Mouse (Mus musculus) liver, embryonic 11.5 days (tissue): ENCODE data around the gene Rab6a. TPM values are rescaled to one million over a fixed set of nuclear protein-coding genes. Genes with fewer than 3 reads are reported as not detected.

Source experiments
- ATAC-seq: fragments of 200-750 bp; cut with Nextera tagmentation; replicated peaks from 2 replicates; pipeline ENCODE4 v1.8.0; 2017; ENCODE audit warnings: moderate number of reproducible peaks, mild to moderate bottlenecking, moderate TSS enrichment, moderate library complexity; ENCODE audit not compliant: low FRiP score
- DNase-seq: peaks from one replicate; pipeline ENCODE4 v3.0.0-alpha.2; 2017; ENCODE audit warnings: low spot score
- H3K27ac ChIP-seq: fragments of 300-500 bp; sonication (generic); 2 replicates; pipeline ENCODE4 v1.5.1; 2014; ENCODE audit warnings: mild to moderate bottlenecking, low read depth, low read length, control low read depth
- H3K27me3 ChIP-seq: fragments of 300-500 bp; sonication (generic); replicated peaks from 2 replicates; pipeline ENCODE4 v1.6.1; 2014; ENCODE audit warnings: low read length, mixed read lengths; ENCODE audit not compliant: control insufficient read depth, insufficient read depth
- H3K36me3 ChIP-seq: fragments of 300-500 bp; sonication (generic); 2 replicates; pipeline ENCODE4 v1.6.1; 2014; ENCODE audit warnings: mild to moderate bottlenecking, low read length, moderate library complexity, mixed read lengths; ENCODE audit not compliant: control insufficient read depth, insufficient read depth
- H3K4me1 ChIP-seq: fragments of 300-500 bp; sonication (generic); replicated peaks from 2 replicates; pipeline ENCODE4 v1.6.1; 2014; ENCODE audit warnings: low read length, mixed read lengths; ENCODE audit not compliant: control insufficient read depth, insufficient read depth
- H3K4me2 ChIP-seq: fragments of 300-500 bp; sonication (generic); 2 replicates; pipeline ENCODE4 v1.6.1; 2014; ENCODE audit warnings: mild to moderate bottlenecking, control low read depth, moderate library complexity
- H3K4me3 ChIP-seq: fragments of 300-500 bp; sonication (generic); 2 replicates; pipeline ENCODE4 v1.5.1; 2014; ENCODE audit warnings: low read depth, low read length, control low read depth
- H3K9ac ChIP-seq: fragments of 300-500 bp; sonication (generic); 2 replicates; pipeline ENCODE4 v1.6.1; 2014; ENCODE audit warnings: low read depth, low read length, control low read depth
- H3K9me3 ChIP-seq: fragments of 300-500 bp; sonication (generic); 2 replicates; pipeline ENCODE4 v1.6.1; 2016; ENCODE audit warnings: low read length, inconsistent platforms, mixed read lengths; ENCODE audit not compliant: control insufficient read depth
- WGBS: fragments of 180-500 bp; shearing (Covaris S2); extraction: QIAGEN DNeasy Blood & Tissue Kit; methylation state at CpG from one replicate; pipeline ENCODE4 v1.1.7; 2014; 5-methylcytosine and 5-hydroxymethylcytosine counted together
- polyA plus RNA-seq: library from polyadenylated mRNA; unstranded; fragments of >200 nt; fragmentation: Nextera tagmentation; extraction: Ambion mirVana; gene quantifications from 2 replicates; pipeline ENCODE4 v1.2.1, GENCODE M21; 2014

Gene Rab6a
- polyA plus RNA-seq, 1 experiment from 2014 or later = 81.6 TPM

DNA sequence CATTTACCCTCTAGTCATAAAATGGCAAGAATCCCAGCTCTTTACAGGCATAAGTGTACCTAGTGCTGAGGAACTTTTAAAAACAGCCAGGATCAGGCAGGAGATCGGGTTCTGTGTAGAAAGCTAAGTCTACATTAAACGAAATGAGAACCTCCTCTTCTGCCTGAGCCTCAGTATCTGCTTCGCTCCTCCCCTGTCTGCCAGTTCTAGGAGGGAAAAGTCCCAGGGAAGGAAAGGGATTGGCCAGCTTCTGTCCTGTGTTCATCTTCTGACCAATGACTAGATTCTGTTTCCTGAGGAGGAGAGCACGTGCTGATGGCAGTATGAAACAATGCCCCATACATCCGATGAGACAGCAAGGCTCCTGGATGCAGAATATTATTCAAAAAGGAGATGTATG, 73.9 kb downstream of the Rab6a start:
- Histone ChIP-seq H3K27ac (no peak overlapping the region), H3K4me3 (no peak overlapping the region), H3K4me2 (no peak overlapping the region), H3K9ac (no peak overlapping the region), H3K4me1 (no peaks in the 10 kb centered on the region), H3K9me3 (no peaks in the 10 kb centered on the region), H3K36me3 (no peaks in the 10 kb centered on the region), H3K27me3 (no peaks in the 10 kb centered on the region)
- WGBS = 59% methylated on average over 5 of the region's 5 CpGs
- ATAC-seq = no peak
- no peak for DNase-seq

DNA sequence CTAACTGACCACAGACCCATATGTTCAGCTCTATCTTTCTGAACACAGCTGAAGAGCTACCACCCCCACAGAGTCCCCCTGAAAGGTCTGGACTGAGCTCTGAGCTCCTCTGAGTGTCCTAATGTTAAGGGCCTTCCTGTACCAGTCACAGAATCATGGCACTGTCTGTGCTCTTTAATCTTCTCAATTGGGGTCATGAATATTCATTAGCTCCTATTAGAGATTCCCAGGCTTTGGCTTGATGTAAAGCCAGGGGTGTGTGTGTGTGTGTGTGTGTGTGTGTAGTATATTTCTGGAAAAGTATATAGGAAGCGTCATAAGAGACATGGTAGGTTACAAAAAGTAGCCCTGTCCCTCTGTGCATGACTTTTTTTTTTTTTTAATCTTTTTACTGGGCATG, 76.0 kb downstream of the Rab6a start:
- no peaks in the 10 kb centered on the region for H3K36me3 ChIP-seq
- DNase-seq (no peak), ATAC-seq (no peak)
- no peaks in the 10 kb centered on the region for H3K4me1 ChIP-seq
- H3K27ac ChIP-seq = no peak overlapping the region
- WGBS = 93% methylated on average over 1 of the region's 1 CpGs
- H3K27me3 ChIP-seq = no peaks in the 10 kb centered on the region
- no peak overlapping the region for H3K4me3 ChIP-seq
- H3K4me2 ChIP-seq = no peak overlapping the region
- H3K9ac ChIP-seq = no peak overlapping the region
- no peaks in the 10 kb centered on the region for H3K9me3 ChIP-seq

DNA sequence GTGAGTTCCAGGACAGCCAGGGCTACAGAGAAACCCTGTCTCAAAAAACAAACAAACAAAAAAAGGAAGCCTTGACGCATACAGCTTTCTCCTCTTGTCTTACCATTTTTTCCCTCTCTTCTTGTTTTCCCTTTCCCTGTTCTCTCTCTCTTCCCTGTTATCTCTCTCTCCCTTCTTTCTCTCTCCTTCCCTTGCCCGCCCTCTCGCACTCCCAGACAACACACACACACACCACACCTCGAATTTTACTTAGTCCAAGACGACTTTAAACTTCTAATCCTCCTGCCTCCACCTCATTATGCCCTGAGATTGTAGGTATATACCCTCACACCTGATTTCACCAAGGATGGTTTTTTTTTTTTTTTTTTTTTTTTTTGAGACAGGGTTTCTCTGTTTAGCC, 76.9 kb downstream of the Rab6a start:
- 58% methylated on average over 5 of the region's 5 CpGs for WGBS
- DNase-seq (no peak), ATAC-seq (peak; percentile 21; the same call in 1 of the 2 replicates)
- Histone ChIP-seq H3K9ac (no peak overlapping the region), H3K4me2 (peak overlapping the region; percentile 10; the same call in 1 of the 2 replicates), H3K4me1 (no peaks in the 10 kb centered on the region), H3K4me3 (no peak overlapping the region), H3K27me3 (no peaks in the 10 kb centered on the region), H3K36me3 (no peaks in the 10 kb centered on the region), H3K27ac (peak overlapping the region; percentile 64), H3K9me3 (no peaks in the 10 kb centered on the region)

DNA sequence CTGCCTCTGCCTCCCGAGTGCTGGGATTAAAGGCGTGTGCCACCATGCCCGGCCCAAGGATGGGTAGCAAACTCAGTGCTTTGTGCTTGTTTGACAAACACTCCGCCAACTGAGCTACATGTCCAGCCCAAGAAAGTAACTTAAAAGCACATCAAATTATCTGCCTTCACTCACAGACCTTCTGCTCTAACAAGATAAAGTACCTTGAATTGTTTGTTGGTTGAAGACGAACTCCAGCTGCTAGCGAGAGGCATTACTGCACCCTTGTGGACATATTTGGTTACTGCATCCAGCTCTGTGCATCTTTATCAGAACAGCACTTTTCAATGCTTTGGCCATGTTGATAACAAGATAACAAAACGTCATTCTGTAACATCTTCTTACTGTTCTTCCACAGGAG, 77.3 kb downstream of the Rab6a start:
- Histone ChIP-seq H3K4me3 (no peak overlapping the region), H3K9ac (no peak overlapping the region), H3K27ac (peak overlapping the region; percentile 64), H3K36me3 (no peaks in the 10 kb centered on the region), H3K9me3 (no peaks in the 10 kb centered on the region), H3K27me3 (no peaks in the 10 kb centered on the region), H3K4me1 (no peaks in the 10 kb centered on the region), H3K4me2 (peak overlapping the region; percentile 10; the same call in 1 of the 2 replicates)
- ATAC-seq = peak; percentile 76
- WGBS = 33% methylated on average over 7 of the region's 7 CpGs
- peak; percentile 47 for DNase-seq

DNA sequence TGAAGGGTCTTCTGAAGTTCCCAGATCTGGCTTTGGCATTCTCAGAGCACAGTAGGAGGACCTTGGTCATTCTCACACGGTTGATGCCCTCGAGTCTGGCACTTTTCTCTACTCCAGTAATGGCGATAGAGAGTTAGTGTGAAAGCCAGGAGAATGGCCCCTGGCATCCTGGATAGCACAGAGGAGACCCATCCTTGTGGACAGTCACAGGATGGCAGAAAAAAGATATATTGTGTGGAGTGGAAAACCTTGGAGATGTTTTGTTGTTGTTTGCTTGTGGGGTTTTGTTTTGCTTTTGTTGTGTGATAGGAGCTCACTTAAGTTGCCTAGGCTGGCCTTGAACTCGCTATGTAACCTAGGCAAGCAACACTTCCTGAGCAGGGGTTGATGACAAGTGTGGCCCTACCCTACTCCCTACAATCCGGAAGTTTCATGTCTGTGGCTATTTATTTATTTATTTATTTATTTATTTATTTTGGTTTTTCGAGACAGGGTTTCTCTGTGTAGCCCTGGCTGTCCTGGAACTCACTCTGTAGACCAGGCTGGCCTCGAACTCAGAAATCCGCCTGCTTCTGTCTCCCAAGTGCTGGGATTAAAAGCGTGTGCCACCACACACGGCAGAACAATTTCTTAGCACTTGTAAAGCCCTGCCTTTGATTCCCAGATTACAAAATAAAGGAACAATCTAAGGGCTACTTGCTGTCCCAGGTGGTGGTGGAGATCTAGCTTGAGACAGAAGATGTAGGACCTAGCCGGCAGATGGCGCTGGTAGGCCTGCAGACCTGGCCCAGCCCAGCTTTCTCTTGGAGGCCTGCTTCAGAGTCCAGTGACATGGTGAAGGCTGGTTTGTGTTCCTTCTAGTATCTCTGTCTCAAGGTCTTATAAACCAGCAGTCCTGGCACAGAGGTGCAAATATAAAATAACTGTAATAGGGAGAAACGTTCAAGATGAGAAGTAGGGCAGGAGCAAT, 78.1 kb downstream of the Rab6a start:
- peak; percentile 74 for DNase-seq
- Histone ChIP-seq H3K36me3 (no peaks in the 10 kb centered on the region), H3K4me3 (no peak overlapping the region), H3K4me1 (no peaks in the 10 kb centered on the region), H3K27ac (no peak overlapping the region), H3K9ac (no peak overlapping the region), H3K4me2 (no peak overlapping the region), H3K9me3 (no peaks in the 10 kb centered on the region), H3K27me3 (no peaks in the 10 kb centered on the region)
- 39% methylated on average over 13 of the region's 13 CpGs for WGBS
- peak; percentile 72 for ATAC-seq

DNA sequence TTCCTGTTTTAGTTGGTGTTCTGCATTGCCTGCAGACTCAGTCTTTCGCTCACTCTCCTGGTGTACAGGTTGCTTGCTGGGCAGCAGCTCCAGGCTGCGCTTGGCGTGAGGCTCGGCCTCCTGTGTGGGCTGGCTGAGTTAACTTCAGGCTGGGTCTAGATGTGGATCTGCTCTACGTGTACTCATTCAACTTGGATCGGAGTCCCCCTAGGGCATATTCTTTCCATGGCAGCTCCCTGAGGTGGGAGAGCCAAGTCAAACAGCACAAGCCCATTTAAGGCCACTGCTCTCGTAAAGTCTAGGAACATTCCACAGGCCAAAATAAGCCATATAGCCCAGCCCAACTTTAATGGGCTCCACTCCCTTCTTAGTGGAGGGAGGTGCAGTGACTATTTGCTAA, 81.3 kb downstream of the Rab6a start:
- H3K27me3 ChIP-seq = no peaks in the 10 kb centered on the region
- no peaks in the 10 kb centered on the region for H3K9me3 ChIP-seq
- ATAC-seq (no peak), DNase-seq (no peak)
- H3K4me2 ChIP-seq = no peak overlapping the region
- no peak overlapping the region for H3K4me3 ChIP-seq
- H3K36me3 ChIP-seq = no peaks in the 10 kb centered on the region
- WGBS = 88% methylated on average over 7 of the region's 7 CpGs
- no peak overlapping the region for H3K27ac ChIP-seq
- no peak overlapping the region for H3K9ac ChIP-seq
- no peaks in the 10 kb centered on the region for H3K4me1 ChIP-seq

Other genes starting within 250 kb of the Rab6a start
- 25.3 and 28.2 TPM in 2 replicates for gene C2cd3, start 235.2 kb upstream of the Rab6a start, polyA plus RNA-seq
- 56.4 and 56.5 TPM in 2 replicates for gene Ppme1, start 235.1 kb upstream of the Rab6a start, polyA plus RNA-seq
- not detected in 2 replicates for gene Ucp3, start 134.4 kb upstream of the Rab6a start, polyA plus RNA-seq
- gene Ucp2, start 114.1 kb upstream of the Rab6a start, polyA plus RNA-seq = 487 and 491 TPM in 2 replicates
- gene Dnajb13, start 92.5 kb upstream of the Rab6a start, polyA plus RNA-seq = 1.2 and 1.6 TPM in 2 replicates
- 26.3 and 27.5 TPM in 2 replicates for gene Coa4, start 70.3 kb upstream of the Rab6a start, polyA plus RNA-seq
- gene Mrpl48, start 891 bp downstream of the Rab6a start, polyA plus RNA-seq = 78.9 and 81.2 TPM in 2 replicates
- gene Plekhb1, start 55.0 kb downstream of the Rab6a start, polyA plus RNA-seq = 1.1 and 2.0 TPM in 2 replicates
- gene Fam168a, start 99.2 kb downstream of the Rab6a start, polyA plus RNA-seq = 16.2 and 18.8 TPM in 2 replicates